ENCODE assay signal across 9 mouse cellular contexts in genomic region chr4:129500017-129500416, GRCm38 (mm10). TPM values are rescaled to one million over a fixed set of nuclear protein-coding genes. Genes with fewer than 3 reads are reported as not detected.
A peak's percentile ranks its signal among the peaks of the same experiment; 100 is the strongest.
DNase-seq lines count a peak whose midpoint lies in the region; ATAC-seq and TF ChIP-seq lines count a peak whose summit lies in the region.
"Had no signal": no experiment of that assay in that cellular context is flagged by ENCODE, and none has a peak within 500 bp of the region (broad histone marks: within the 10 kb centered on the region; RNA-seq: fewer than 3 reads in every experiment).

No protein-coding gene starts in this region.

- H3K4me3 ChIP-seq in gastrocnemius, adult 2 months: peak overlapping the region; percentile 79
- H3K4me3 ChIP-seq in spleen, adult 2 months (ENCODE audit: extremely low read depth, insufficient read depth, insufficient read length): no peak overlapping the region; the same call in 1 of the 2 replicates
- H3K4me3 ChIP-seq in liver, embryonic 11.5 days (ENCODE audit: low read depth, low read length): peak overlapping the region; percentile 63
- peak overlapping the region; percentile 59 for H3K4me3 ChIP-seq in stomach, postnatal 0 days (ENCODE audit: low read depth, low read length)

- H3K9me3 ChIP-seq in liver, embryonic 11.5 days (ENCODE audit: control insufficient read depth, low read length): no peaks in the 10 kb centered on the region
- no peaks in the 10 kb centered on the region for H3K9me3 ChIP-seq in stomach, postnatal 0 days (ENCODE audit: control insufficient read depth, low read length)

- H3K36me3 ChIP-seq in spleen, adult 2 months (ENCODE audit: control insufficient read depth, insufficient read depth, low read length): no peaks in the 10 kb centered on the region
- H3K36me3 ChIP-seq in liver, embryonic 11.5 days (ENCODE audit: control insufficient read depth, insufficient read depth, low read length): no peaks in the 10 kb centered on the region
- no peaks in the 10 kb centered on the region for H3K36me3 ChIP-seq in stomach, postnatal 0 days (ENCODE audit: control insufficient read depth, insufficient read depth, low read length)

- no peak for TF ChIP-seq CTCF in gastrocnemius, adult 2 months (IDR thresholded peaks at IDR 0.05)
- no peak for TF ChIP-seq CTCF in spleen, adult 2 months (IDR thresholded peaks at IDR 0.05; ENCODE audit: extremely low read depth, insufficient read depth, insufficient read length, insufficient replicate concordance)
- TF ChIP-seq CTCF in stomach, postnatal 0 days (IDR thresholded peaks at IDR 0.05; ENCODE audit: low read depth): no peak

- no peak for ATAC-seq in liver, embryonic 11.5 days (replicated peaks; ENCODE audit: low FRiP score)
- ATAC-seq in stomach, postnatal 0 days (ENCODE audit: low FRiP score, low TSS enrichment): no peak

- H3K27me3 ChIP-seq in spleen, adult 2 months (ENCODE audit: control insufficient read depth, insufficient read depth, low read length): no peaks in the 10 kb centered on the region
- no peaks in the 10 kb centered on the region for H3K27me3 ChIP-seq in liver, embryonic 11.5 days (replicated peaks; ENCODE audit: control insufficient read depth, insufficient read depth, low read length)
- no peaks in the 10 kb centered on the region for H3K27me3 ChIP-seq in stomach, postnatal 0 days (ENCODE audit: control insufficient read depth, insufficient read depth, low read length)

- peak overlapping the region; percentile 88 for H3K4me2 ChIP-seq in liver, embryonic 11.5 days
- H3K4me2 ChIP-seq in stomach, postnatal 0 days (replicated peaks; ENCODE audit: low read depth): peak overlapping the region; percentile 86

- peak overlapping the region; percentile 91 for H3K27ac ChIP-seq in gastrocnemius, adult 2 months
- peak overlapping the region; percentile 96 for H3K27ac ChIP-seq in spleen, adult 2 months (ENCODE audit: insufficient read depth, low read length)
- peak overlapping the region; percentile 89 for H3K27ac ChIP-seq in liver, embryonic 11.5 days (ENCODE audit: low read depth, low read length)
- peak overlapping the region; percentile 95 for H3K27ac ChIP-seq in stomach, postnatal 0 days (replicated peaks)

- no peak for TF ChIP-seq POLR2A in spleen, adult 2 months (IDR thresholded peaks at IDR 0.05; ENCODE audit: low read depth, low read length)

- 82% methylated on average over 8 of the region's 8 CpGs for WGBS in spleen, adult 2 months
- 79% methylated on average over 8 of the region's 8 CpGs for whole genome bisulfite sequencing in liver, embryonic 11.5 days
- WGBS in stomach, postnatal 0 days: 69% methylated on average over 8 of the region's 8 CpGs

- H3K4me1 ChIP-seq in spleen, adult 2 months (ENCODE audit: control insufficient read depth, insufficient read depth, insufficient read length): peaks cover 18% of the 10 kb centered on the region; the same call in 1 of the 2 replicates
- peaks cover 44% of the 10 kb centered on the region for H3K4me1 ChIP-seq in liver, embryonic 11.5 days (replicated peaks; ENCODE audit: control insufficient read depth, insufficient read depth, low read length)
- H3K4me1 ChIP-seq in stomach, postnatal 0 days (replicated peaks; ENCODE audit: control insufficient read depth, insufficient read depth): peaks cover 4% of the 10 kb centered on the region

- no peak for DNase-seq in gastrocnemius, adult 2 months
- no peak for DNase-seq in gastrocnemius, postnatal 36 days
- DNase-seq in spleen, adult 2 months (ENCODE audit: low read depth in 1 of 2, low spot score in 2 of 2): no peak
- DNase-seq in spleen, adult 18-20 months: no peak
- no peak for DNase-seq in liver, embryonic 11.5 days (ENCODE audit: low spot score)
- no peak for DNase-seq in stomach, postnatal 0 days (ENCODE audit: low spot score)
- DNase-seq in T-cell, adult 2 months (ENCODE audit: low spot score): no peak
- DNase-seq in frontal cortex, postnatal 36 days (ENCODE audit: low spot score in 2 of 2): no peak

- intact Hi-C loops in gastrocnemius, adult 2 months (cut with DNase I): no loop called here
- intact Hi-C loops in gastrocnemius, postnatal 36 days (cut with DNase I): no loop called here

- no peak for TF ChIP-seq EP300 in stomach, postnatal 0 days (optimal IDR thresholded peaks at IDR 0.05)

- H3K9ac ChIP-seq in liver, embryonic 11.5 days (ENCODE audit: low read depth, low read length): peak overlapping the region; percentile 76
- H3K9ac ChIP-seq in stomach, postnatal 0 days (ENCODE audit: low read length): peak overlapping the region; percentile 65; the same call in 1 of the 2 replicates

RNA-seq across cellular contexts. Expression of gene Fam229a, which starts 9.0 kb away (rescaled TPM):
- total RNA-seq in gastrocnemius, adult 2 months (2021): not detected
- total RNA-seq in gastrocnemius, postnatal 36 days (2021): not detected
- 0.20 and 0.70 TPM in 2 replicates for polyA plus RNA-seq in spleen, adult 2 months (2012; rRNA removed)
- not detected in 2 replicates for polyA plus RNA-seq in liver, embryonic 11.5 days (2014; fragmentation: Nextera tagmentation; extraction: Ambion mirVana)
- 0.36 and 0.44 TPM in 2 replicates for polyA plus RNA-seq in stomach, postnatal 0 days (2015; fragmentation: Nextera tagmentation; extraction: Ambion mirVana)
- total RNA-seq: hematopoietic stem cell, adult 5-6 weeks had no signal

RNA-seq across cellular contexts. Expression of gene Tssk3, which starts 9.2 kb away (rescaled TPM):
- not detected for total RNA-seq in gastrocnemius, adult 2 months (2021)
- total RNA-seq in gastrocnemius, postnatal 36 days (2021): not detected
- 0.11 TPM in 1 of 2 replicates, not detected in the other for polyA plus RNA-seq in spleen, adult 2 months (2012; rRNA removed)
- polyA plus RNA-seq in liver, embryonic 11.5 days (2014; fragmentation: Nextera tagmentation; extraction: Ambion mirVana): not detected in 2 replicates
- polyA plus RNA-seq in stomach, postnatal 0 days (2015; fragmentation: Nextera tagmentation; extraction: Ambion mirVana): 0.07 TPM in 1 of 2 replicates, not detected in the other
- total RNA-seq: hematopoietic stem cell, adult 5-6 weeks had no signal

RNA-seq across cellular contexts. Expression of gene Marcksl1, which starts 13.4 kb away (rescaled TPM):
- total RNA-seq in gastrocnemius, adult 2 months (2021): 1 to 10 TPM in 1 of 2 experiments, under 1 TPM in 1; 0.69 to 1.1 TPM
- 1 to 10 TPM; 1.0 to 1.9 TPM for total RNA-seq in gastrocnemius, postnatal 36 days (2021)
- 44.0 and 55.7 TPM in 2 replicates for polyA plus RNA-seq in spleen, adult 2 months (2012; rRNA removed)
- polyA plus RNA-seq in liver, embryonic 11.5 days (2014; fragmentation: Nextera tagmentation; extraction: Ambion mirVana): 388 and 395 TPM in 2 replicates
- polyA plus RNA-seq in stomach, postnatal 0 days (2015; fragmentation: Nextera tagmentation; extraction: Ambion mirVana): 153 and 174 TPM in 2 replicates

RNA-seq across cellular contexts. Expression of gene Bsdc1, which starts 38.6 kb away (rescaled TPM):
- total RNA-seq in gastrocnemius, adult 2 months (2021): 10 to 100 TPM; 34.8 to 36.4 TPM
- 10 to 100 TPM; 28.7 to 35.8 TPM for total RNA-seq in gastrocnemius, postnatal 36 days (2021)
- 20.3 and 31.5 TPM in 2 replicates for polyA plus RNA-seq in spleen, adult 2 months (2012; rRNA removed)
- 21.6 and 22.5 TPM in 2 replicates for polyA plus RNA-seq in liver, embryonic 11.5 days (2014; fragmentation: Nextera tagmentation; extraction: Ambion mirVana)
- polyA plus RNA-seq in stomach, postnatal 0 days (2015; fragmentation: Nextera tagmentation; extraction: Ambion mirVana): 16.7 and 17.9 TPM in 2 replicates

RNA-seq across cellular contexts. Expression of gene Hdac1, which starts 42.5 kb away (rescaled TPM):
- total RNA-seq in gastrocnemius, adult 2 months (2021): 10 to 100 TPM in 1 of 2 experiments, 1 to 10 TPM in 1; 9.1 to 10.6 TPM
- total RNA-seq in gastrocnemius, postnatal 36 days (2021): 1 to 10 TPM; 9.0 to 9.9 TPM
- 55.1 and 69.0 TPM in 2 replicates for polyA plus RNA-seq in spleen, adult 2 months (2012; rRNA removed)
- polyA plus RNA-seq in liver, embryonic 11.5 days (2014; fragmentation: Nextera tagmentation; extraction: Ambion mirVana): 215 and 223 TPM in 2 replicates
- 110 TPM in 2 replicates for polyA plus RNA-seq in stomach, postnatal 0 days (2015; fragmentation: Nextera tagmentation; extraction: Ambion mirVana)
